ENCODE assay signal across 16 mouse cellular contexts in genomic region chr16:21256514-21257305, GRCm38 (mm10).
"Had no signal": no experiment of that assay in that cellular context is flagged by ENCODE, and none has a peak within 500 bp of the region (broad histone marks: within the 10 kb centered on the region; RNA-seq: fewer than 3 reads in every experiment).

No protein-coding gene starts in this region.

- H3K9me3 ChIP-seq: limb, embryonic 12.5 days; liver, embryonic 13.5 days; midbrain, embryonic 12.5 days; stomach, embryonic 15.5 days had no signal

- H3K27ac ChIP-seq: layer of hippocampus, adult 2 months; limb, embryonic 12.5 days; liver, embryonic 13.5 days; macrophage; midbrain, embryonic 12.5 days; stomach, embryonic 15.5 days had no signal

- H3K4me3 ChIP-seq: layer of hippocampus, adult 2 months; limb, embryonic 12.5 days; liver, embryonic 13.5 days; megakaryocyte, embryonic 14.5 days; midbrain, embryonic 12.5 days; stomach, embryonic 15.5 days had no signal

- H3K36me3 ChIP-seq: limb, embryonic 12.5 days; liver, embryonic 13.5 days; midbrain, embryonic 12.5 days; stomach, embryonic 15.5 days had no signal

- ATAC-seq: liver, postnatal 0 days; midbrain, embryonic 16.5 days had no signal

- H3K4me1 ChIP-seq: liver, embryonic 13.5 days; stomach, embryonic 15.5 days had no signal

- DNase-seq: kidney, postnatal 10 days; kidney, postnatal 4 days; liver; liver, embryonic 13.5 days; liver, postnatal 0 days; lung, postnatal 10 days; right cerebral cortex, postnatal 14 days; thymus, adult 2 months; thymus, postnatal 36 days had no signal

- H3K4me2 ChIP-seq: limb, embryonic 12.5 days; liver, embryonic 13.5 days; midbrain, embryonic 12.5 days; stomach, embryonic 15.5 days had no signal

- H3K9ac ChIP-seq: limb, embryonic 12.5 days; liver, embryonic 13.5 days; liver, postnatal 0 days; midbrain, embryonic 12.5 days; stomach, embryonic 15.5 days had no signal

- H3K27me3 ChIP-seq: limb, embryonic 12.5 days; stomach, embryonic 15.5 days had no signal
